Mouse (Mus musculus) intestine, postnatal 0 days (tissue): Measurements from ENCODE around the gene Atxn7l1. TPM values are rescaled to one million over a fixed set of nuclear protein-coding genes. Genes with fewer than 3 reads are reported as not detected.

Source experiments
- ATAC-seq: fragments of 200-750 bp; cut with Nextera tagmentation; 2 replicates; pipeline ENCODE4 v1.8.0; 2017; ENCODE audit warnings: mild to moderate bottlenecking, moderate TSS enrichment, moderate library complexity
- H3K27ac ChIP-seq: fragments of 300-500 bp; sonication (generic); 2 replicates; pipeline ENCODE4 v1.5.1; 2014; ENCODE audit warnings: mild to moderate bottlenecking, low read depth, low read length, moderate library complexity
- H3K27me3 ChIP-seq: fragments of 300-500 bp; sonication (generic); replicated peaks from 2 replicates; pipeline ENCODE4 v1.6.1; 2014; ENCODE audit warnings: low read length, mixed read lengths; ENCODE audit not compliant: control insufficient read depth, insufficient read depth
- H3K36me3 ChIP-seq: fragments of 300-500 bp; sonication (generic); 2 replicates; pipeline ENCODE4 v1.6.1; 2014; ENCODE audit warnings: mild to moderate bottlenecking, moderate library complexity; ENCODE audit not compliant: control insufficient read depth, insufficient read depth
- H3K4me1 ChIP-seq: fragments of 300-500 bp; sonication (generic); replicated peaks from 2 replicates; pipeline ENCODE4 v1.6.1; 2014; ENCODE audit warnings: antibody characterized with exemption, low read length, mixed read lengths; ENCODE audit not compliant: control insufficient read depth, insufficient read depth
- H3K4me2 ChIP-seq: fragments of 300-500 bp; sonication (generic); replicated peaks from 2 replicates; pipeline ENCODE4 v1.6.1; 2014; ENCODE audit warnings: low read depth, mild to moderate bottlenecking, moderate library complexity
- H3K4me3 ChIP-seq: fragments of 300-500 bp; sonication (generic); 2 replicates; pipeline ENCODE4 v1.5.1; 2014; ENCODE audit warnings: low read depth, low read length
- H3K9ac ChIP-seq: fragments of 300-500 bp; sonication (generic); 2 replicates; pipeline ENCODE4 v1.6.1; 2014; ENCODE audit warnings: mild to moderate bottlenecking, low read depth, low read length
- H3K9me3 ChIP-seq: fragments of 300-500 bp; sonication (generic); 2 replicates; pipeline ENCODE4 v1.6.1; 2016; ENCODE audit warnings: mixed run types; ENCODE audit not compliant: control insufficient read depth
- CTCF ChIP-seq: sonication (generic); IDR thresholded peaks from 2 replicates; pipeline ENCODE4 v1.5.1; 2016; ENCODE audit warnings: low read depth, mild to moderate bottlenecking, control low read depth, antibody characterized with exemption, moderate library complexity
- WGBS: fragments of 180-500 bp; shearing (Covaris S2); extraction: QIAGEN DNeasy Blood & Tissue Kit; methylation state at CpG from one replicate; pipeline ENCODE4 v1.1.7; 2014; 5-methylcytosine and 5-hydroxymethylcytosine counted together
- polyA plus RNA-seq: library from polyadenylated mRNA; unstranded; fragments of >200 nt; fragmentation: Nextera tagmentation; extraction: Ambion mirVana; gene quantifications from 2 replicates; pipeline ENCODE4 v1.2.1, GENCODE M21; 2015

Atxn7l1 gene
- polyA plus RNA-seq, 1 experiment from 2014 or later = 8.2 TPM

DNA sequence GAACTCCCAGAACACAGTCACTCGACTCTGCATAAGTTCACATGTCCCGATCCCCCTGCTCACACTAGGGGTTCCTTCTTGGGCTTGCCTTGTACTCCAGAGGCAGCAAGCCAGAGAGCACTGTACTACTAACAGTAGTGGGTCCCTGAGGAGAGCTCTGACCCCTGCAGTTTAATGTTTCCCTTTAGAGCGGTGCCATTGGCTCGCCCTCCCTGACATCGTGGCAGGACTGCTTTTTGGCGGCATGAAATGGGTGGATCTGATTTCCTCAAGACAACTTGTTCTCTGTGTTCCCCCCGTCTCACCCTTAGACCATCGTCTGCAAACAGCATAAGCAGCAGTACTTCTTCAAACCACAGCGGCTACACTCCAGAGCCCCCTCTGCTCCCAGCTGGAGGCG lies 210.9 kb downstream of the Atxn7l1 start:
- no peak overlapping the region for H3K4me2 ChIP-seq

DNA sequence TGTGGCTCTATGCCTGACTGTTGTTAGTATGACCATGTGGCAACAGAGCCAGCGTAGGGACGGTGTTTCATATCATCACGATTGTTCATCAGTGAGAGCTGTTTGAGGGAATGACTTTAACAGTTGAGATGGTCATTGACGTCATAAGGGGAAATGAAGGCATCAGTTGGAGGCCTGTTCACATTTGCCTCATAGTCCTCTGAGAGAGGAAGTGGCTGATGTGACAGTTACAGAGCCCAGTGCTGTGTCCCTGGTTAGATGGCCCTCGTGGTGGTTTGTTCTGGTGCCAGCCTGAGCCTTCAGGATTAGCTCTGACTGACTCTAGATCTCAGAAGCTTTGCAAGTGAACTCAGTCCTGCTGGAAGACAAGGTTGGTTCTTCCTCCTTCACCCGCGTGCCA lies 211.7 kb downstream of the Atxn7l1 start:
- H3K9me3 ChIP-seq = no peaks in the 10 kb centered on the region
- no peak overlapping the region for H3K27ac ChIP-seq
- H3K36me3 ChIP-seq = peaks cover 26% of the 10 kb centered on the region
- no peaks in the 10 kb centered on the region for H3K4me1 ChIP-seq
- TF ChIP-seq CTCF = no peak
- H3K4me2 ChIP-seq = no peak overlapping the region
- H3K4me3 ChIP-seq = no peak overlapping the region
- 92% methylated on average over 7 of the region's 7 CpGs for WGBS
- H3K9ac ChIP-seq = no peak overlapping the region
- ATAC-seq = no peak
- H3K27me3 ChIP-seq = no peaks in the 10 kb centered on the region

More for the DNA sequence above, 210.9 kb downstream of the Atxn7l1 start:
- no peak for ATAC-seq
- 89% methylated on average over 10 of the region's 10 CpGs for WGBS
- no peaks in the 10 kb centered on the region for H3K27me3 ChIP-seq
- no peaks in the 10 kb centered on the region for H3K4me1 ChIP-seq
- H3K9ac ChIP-seq = no peak overlapping the region
- H3K27ac ChIP-seq = no peak overlapping the region
- TF ChIP-seq CTCF = no peak
- H3K36me3 ChIP-seq = peaks cover 27% of the 10 kb centered on the region
- no peak overlapping the region for H3K4me3 ChIP-seq
- H3K9me3 ChIP-seq = no peaks in the 10 kb centered on the region

DNA sequence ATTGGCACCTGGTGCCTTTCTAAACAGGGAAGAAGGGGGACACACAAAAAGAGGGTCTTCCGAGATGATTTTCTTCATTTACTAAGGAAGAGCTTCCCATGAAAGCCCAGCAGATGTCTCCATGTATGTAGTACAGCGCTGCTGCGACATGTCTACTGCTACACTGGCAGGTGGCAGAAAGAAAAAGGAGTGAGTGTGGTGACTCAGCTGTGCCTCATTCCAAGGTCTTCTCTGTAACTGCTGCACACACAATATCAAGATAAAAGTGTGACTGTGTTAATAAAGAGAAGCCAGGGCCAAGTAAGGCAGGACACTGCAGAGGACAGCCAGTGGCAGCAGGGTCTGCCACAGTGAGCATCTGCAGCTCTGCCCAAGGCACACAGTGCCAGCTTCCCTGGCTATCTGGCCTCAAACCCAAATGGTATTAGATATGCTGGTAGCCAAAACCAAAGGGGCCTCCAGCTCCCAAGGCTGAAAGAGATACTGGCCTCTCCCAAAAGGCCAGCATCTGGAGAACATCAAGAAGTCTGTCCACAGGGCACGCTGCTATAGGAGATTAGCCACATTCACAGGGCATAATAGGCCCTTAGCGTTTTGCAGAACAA lies 212.5 kb downstream of the Atxn7l1 start:
- no peak for ATAC-seq
- Histone ChIP-seq H3K4me2 (no peak overlapping the region), H3K27ac (no peak overlapping the region), H3K9ac (no peak overlapping the region), H3K4me1 (no peaks in the 10 kb centered on the region), H3K36me3 (peaks cover 29% of the 10 kb centered on the region), H3K9me3 (no peaks in the 10 kb centered on the region), H3K27me3 (no peaks in the 10 kb centered on the region), H3K4me3 (no peak overlapping the region)
- TF ChIP-seq CTCF = no peak
- WGBS = 86% methylated on average over 5 of the region's 5 CpGs

DNA sequence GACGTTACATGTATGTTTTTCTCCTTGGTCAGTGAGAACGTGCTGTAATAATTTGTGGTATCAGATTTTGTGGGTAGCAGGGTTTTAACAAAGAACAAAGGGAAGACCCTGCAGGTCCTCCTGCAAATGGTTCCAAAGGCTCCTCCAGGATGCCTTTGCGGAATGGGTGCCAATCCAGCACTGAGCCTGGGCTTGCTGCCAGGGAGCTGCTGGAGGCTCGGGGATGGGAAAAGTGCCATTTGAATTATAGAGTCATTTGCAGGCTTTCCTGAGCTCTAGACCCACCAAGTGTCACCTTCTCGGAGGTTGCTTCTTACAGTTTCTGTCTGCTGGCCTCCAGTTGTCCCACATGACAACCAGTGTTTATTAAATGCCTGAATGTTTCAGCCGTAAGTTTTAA lies 213.2 kb downstream of the Atxn7l1 start:
- ATAC-seq = no peak
- no peak for TF ChIP-seq CTCF
- no peak overlapping the region for H3K4me2 ChIP-seq
- no peaks in the 10 kb centered on the region for H3K4me1 ChIP-seq
- WGBS = 66% methylated on average over 6 of the region's 6 CpGs
- no peak overlapping the region for H3K9ac ChIP-seq
- H3K27ac ChIP-seq = no peak overlapping the region
- H3K36me3 ChIP-seq = peaks cover 32% of the 10 kb centered on the region
- H3K27me3 ChIP-seq = no peaks in the 10 kb centered on the region
- H3K9me3 ChIP-seq = no peaks in the 10 kb centered on the region
- H3K4me3 ChIP-seq = no peak overlapping the region

DNA sequence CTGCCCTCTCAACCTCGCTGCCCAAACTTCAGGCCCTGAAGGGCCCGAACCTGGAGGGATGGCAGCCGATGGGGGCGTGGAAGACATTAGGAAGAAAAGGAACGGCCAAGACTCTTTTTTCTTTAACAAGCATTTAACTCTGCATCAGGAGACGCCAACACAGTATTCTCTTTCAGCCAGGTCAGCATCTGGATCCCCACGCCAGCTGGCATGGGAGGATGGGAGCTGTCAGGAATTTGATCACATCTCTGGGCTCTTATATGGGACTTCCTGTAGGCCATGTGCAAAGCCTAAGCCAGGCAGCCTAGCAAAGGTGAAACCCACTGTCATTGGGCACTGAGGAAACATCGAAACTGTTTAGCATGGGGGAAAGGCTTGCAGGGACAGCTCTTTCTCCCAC lies 217.0 kb downstream of the Atxn7l1 start:
- no peak overlapping the region for H3K4me3 ChIP-seq
- no peak overlapping the region for H3K9ac ChIP-seq
- H3K9me3 ChIP-seq = no peaks in the 10 kb centered on the region
- H3K27ac ChIP-seq = no peak overlapping the region
- no peak for TF ChIP-seq CTCF
- 91% methylated on average over 8 of the region's 8 CpGs for WGBS
- H3K27me3 ChIP-seq = no peaks in the 10 kb centered on the region
- H3K36me3 ChIP-seq = peaks cover 37% of the 10 kb centered on the region
- ATAC-seq = no peak
- no peaks in the 10 kb centered on the region for H3K4me1 ChIP-seq
- H3K4me2 ChIP-seq = no peak overlapping the region

DNA sequence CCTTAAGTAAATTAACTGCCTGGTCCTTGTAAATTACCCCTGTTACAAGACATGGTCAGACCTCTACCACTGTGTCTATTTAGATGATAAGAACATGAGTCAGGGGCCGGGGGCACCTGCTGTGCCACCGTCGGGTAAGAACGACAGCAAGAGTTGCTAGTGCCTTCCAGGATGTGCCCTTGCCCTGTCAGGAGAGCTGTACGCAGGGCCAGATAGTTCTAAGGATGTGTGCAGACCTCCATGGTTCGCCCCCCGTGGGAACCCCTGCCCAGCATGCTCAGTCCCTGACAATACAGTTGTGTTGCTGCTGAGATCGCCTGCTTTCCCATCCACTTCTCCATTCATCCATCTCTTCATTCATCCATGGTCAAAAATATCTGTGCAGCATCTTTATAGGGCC lies 217.6 kb downstream of the Atxn7l1 start:
- WGBS = 87% methylated on average over 8 of the region's 8 CpGs
- Histone ChIP-seq H3K9me3 (no peaks in the 10 kb centered on the region), H3K4me3 (no peak overlapping the region), H3K9ac (no peak overlapping the region), H3K27me3 (no peaks in the 10 kb centered on the region), H3K4me2 (no peak overlapping the region), H3K4me1 (no peaks in the 10 kb centered on the region), H3K27ac (no peak overlapping the region), H3K36me3 (peaks cover 37% of the 10 kb centered on the region)
- TF ChIP-seq CTCF = no peak
- ATAC-seq = no peak

DNA sequence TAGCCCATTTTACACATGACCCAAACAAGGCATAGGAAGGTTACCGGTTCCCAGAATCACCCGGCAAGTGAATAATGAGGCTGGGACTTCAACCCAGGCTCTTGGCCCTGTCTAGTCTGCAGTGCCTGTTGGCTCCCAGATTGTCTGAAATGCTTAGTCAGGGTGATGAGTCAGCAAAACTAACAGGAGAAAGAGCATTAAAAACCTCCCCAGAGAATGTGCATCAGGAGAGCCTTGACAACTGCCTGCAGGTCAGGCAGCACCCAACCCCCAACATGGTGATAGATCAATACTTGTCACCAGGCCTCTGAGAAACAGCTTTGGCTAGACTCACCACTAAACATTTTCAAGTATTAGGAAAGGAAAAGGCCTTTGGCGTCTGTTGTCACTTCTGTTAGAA lies 222.1 kb downstream of the Atxn7l1 start:
- Histone ChIP-seq H3K36me3 (peaks cover 38% of the 10 kb centered on the region), H3K4me1 (no peaks in the 10 kb centered on the region), H3K27ac (no peak overlapping the region), H3K9me3 (no peaks in the 10 kb centered on the region), H3K27me3 (no peaks in the 10 kb centered on the region), H3K4me3 (no peak overlapping the region), H3K4me2 (no peak overlapping the region), H3K9ac (no peak overlapping the region)
- 81% methylated on average over 3 of the region's 3 CpGs for WGBS
- ATAC-seq = no peak
- no peak for TF ChIP-seq CTCF
